Mouse (Mus musculus): ENCODE results near the gene Defa33. TPM values are rescaled to one million over a fixed set of nuclear protein-coding genes. Genes with fewer than 3 reads are reported as not detected.

Defa33 gene
- polyA plus RNA-seq (2012; rRNA removed): 0.35 TPM in 1 of 2 replicates, not detected in the other

DNA sequence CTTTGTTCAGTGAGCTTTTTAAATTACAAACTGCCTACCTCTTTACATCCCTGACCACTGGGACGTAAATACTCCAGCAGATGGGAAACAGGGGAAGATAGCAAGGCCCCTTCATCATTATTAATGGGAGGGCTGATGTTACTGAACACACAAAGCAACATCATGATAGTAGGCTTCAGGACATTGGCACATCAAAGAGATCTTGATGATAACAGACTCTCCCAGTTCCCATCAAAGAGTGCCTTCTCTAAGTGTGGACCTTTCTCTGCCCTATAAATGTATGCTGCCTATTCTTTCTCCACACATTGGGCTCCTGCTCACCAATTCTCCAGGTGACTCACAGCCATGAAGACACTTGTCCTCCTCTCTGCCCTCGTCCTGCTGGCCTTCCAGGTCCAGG is at the start of gene Defa33:
Gene Defa33 (plus strand): TSS at position 301 of the 400 bp plus-strand sequence.

DNA sequence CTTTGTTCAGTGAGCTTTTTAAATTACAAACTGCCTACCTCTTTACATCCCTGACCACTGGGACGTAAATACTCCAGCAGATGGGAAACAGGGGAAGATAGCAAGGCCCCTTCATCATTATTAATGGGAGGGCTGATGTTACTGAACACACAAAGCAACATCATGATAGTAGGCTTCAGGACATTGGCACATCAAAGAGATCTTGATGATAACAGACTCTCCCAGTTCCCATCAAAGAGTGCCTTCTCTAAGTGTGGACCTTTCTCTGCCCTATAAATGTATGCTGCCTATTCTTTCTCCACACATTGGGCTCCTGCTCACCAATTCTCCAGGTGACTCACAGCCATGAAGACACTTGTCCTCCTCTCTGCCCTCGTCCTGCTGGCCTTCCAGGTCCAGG is 13.4 kb upstream of the Defa33 start, which contains the start of gene Defa2:
Gene Defa2 (plus strand): TSS at position 301 of the 400 bp plus-strand sequence.

DNA sequence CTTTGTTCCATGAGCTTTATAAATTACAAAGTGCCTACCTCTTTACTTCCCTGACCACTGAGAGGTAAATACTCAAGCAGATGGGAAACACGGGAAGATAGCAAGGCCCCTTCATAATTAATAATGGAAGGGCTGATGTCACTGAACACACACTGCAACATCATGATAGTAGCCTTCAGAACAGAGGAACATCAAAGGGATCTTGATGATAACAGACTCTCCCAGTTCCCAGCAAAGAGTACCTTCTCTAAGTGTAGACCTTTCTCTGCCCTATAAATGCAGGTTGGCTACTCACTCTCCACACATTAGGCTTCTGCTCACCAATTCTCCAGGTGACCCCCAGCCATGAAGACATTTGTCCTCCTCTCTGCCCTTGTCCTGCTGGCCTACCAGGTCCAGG is 35.5 kb downstream of the Defa33 start, which contains the start of gene Defa36:
Gene Defa36 (plus strand): TSS at position 301 of the 400 bp plus-strand sequence.

Other genes starting within 250 kb of the Defa33 start
- gene Defa22, start 229.5 kb upstream of the Defa33 start, polyA plus RNA-seq (2012; rRNA removed): not detected in 2 replicates
- gene Defa31, start 200.2 kb upstream of the Defa33 start, polyA plus RNA-seq (2012; rRNA removed): not detected in 2 replicates
- not detected in 2 replicates for gene Gm15293, start 190.2 kb upstream of the Defa33 start, polyA plus RNA-seq (2012; rRNA removed)
- not detected in 2 replicates for gene Gm15292, start 142.1 kb upstream of the Defa33 start, polyA plus RNA-seq (2012; rRNA removed)
- gene Defa27, start 76.3 kb upstream of the Defa33 start, polyA plus RNA-seq (2012; rRNA removed): not detected in 2 replicates
- gene Defa29, start 64.8 kb upstream of the Defa33 start, polyA plus RNA-seq (2012; rRNA removed): not detected in 2 replicates
- gene Defa2, start 13.3 kb upstream of the Defa33 start, polyA plus RNA-seq (2012; rRNA removed): 0.35 TPM in 1 of 2 replicates, not detected in the other
- gene Defa36, start 35.6 kb downstream of the Defa33 start, polyA plus RNA-seq (2012; rRNA removed): not detected in 2 replicates
- 0.22 TPM in 1 of 2 replicates, not detected in the other for gene Gm7849, start 64.7 kb downstream of the Defa33 start, polyA plus RNA-seq (2012; rRNA removed)
- gene Defa20, start 117.4 kb downstream of the Defa33 start, polyA plus RNA-seq (2012; rRNA removed): not detected in 2 replicates
- not detected in 2 replicates for gene Defa32, start 137.2 kb downstream of the Defa33 start, polyA plus RNA-seq (2012; rRNA removed)
- gene Defa37, start 173.6 kb downstream of the Defa33 start, polyA plus RNA-seq (2012; rRNA removed): not detected in 2 replicates
- gene Defa28, start 191.2 kb downstream of the Defa33 start, polyA plus RNA-seq (2012; rRNA removed): not detected in 2 replicates
- not detected in 2 replicates for gene Gm7861, start 202.7 kb downstream of the Defa33 start, polyA plus RNA-seq (2012; rRNA removed)
- not detected in 2 replicates for gene Defa26, start 226.4 kb downstream of the Defa33 start, polyA plus RNA-seq (2012; rRNA removed)